Mouse (Mus musculus) intestine, postnatal 0 days (tissue): ENCODE measurements around the gene Prickle1. TPM values are rescaled to one million over a fixed set of nuclear protein-coding genes. Genes with fewer than 3 reads are reported as not detected.
A peak's percentile ranks its signal among the peaks of the same experiment; 100 is the strongest.

ENCODE experiments used
- ATAC-seq: fragments of 200-750 bp; cut with Nextera tagmentation; 2 replicates; pipeline ENCODE4 v1.8.0; 2017; ENCODE audit warnings: mild to moderate bottlenecking, moderate TSS enrichment, moderate library complexity
- H3K27ac ChIP-seq: fragments of 300-500 bp; sonication (generic); 2 replicates; pipeline ENCODE4 v1.5.1; 2014; ENCODE audit warnings: mild to moderate bottlenecking, low read depth, low read length, moderate library complexity
- H3K27me3 ChIP-seq: fragments of 300-500 bp; sonication (generic); replicated peaks from 2 replicates; pipeline ENCODE4 v1.6.1; 2014; ENCODE audit warnings: low read length, mixed read lengths; ENCODE audit not compliant: control insufficient read depth, insufficient read depth
- H3K36me3 ChIP-seq: fragments of 300-500 bp; sonication (generic); 2 replicates; pipeline ENCODE4 v1.6.1; 2014; ENCODE audit warnings: mild to moderate bottlenecking, moderate library complexity; ENCODE audit not compliant: control insufficient read depth, insufficient read depth
- H3K4me1 ChIP-seq: fragments of 300-500 bp; sonication (generic); replicated peaks from 2 replicates; pipeline ENCODE4 v1.6.1; 2014; ENCODE audit warnings: antibody characterized with exemption, low read length, mixed read lengths; ENCODE audit not compliant: control insufficient read depth, insufficient read depth
- H3K4me2 ChIP-seq: fragments of 300-500 bp; sonication (generic); replicated peaks from 2 replicates; pipeline ENCODE4 v1.6.1; 2014; ENCODE audit warnings: low read depth, mild to moderate bottlenecking, moderate library complexity
- H3K4me3 ChIP-seq: fragments of 300-500 bp; sonication (generic); 2 replicates; pipeline ENCODE4 v1.5.1; 2014; ENCODE audit warnings: low read depth, low read length
- H3K9ac ChIP-seq: fragments of 300-500 bp; sonication (generic); 2 replicates; pipeline ENCODE4 v1.6.1; 2014; ENCODE audit warnings: mild to moderate bottlenecking, low read depth, low read length
- H3K9me3 ChIP-seq: fragments of 300-500 bp; sonication (generic); 2 replicates; pipeline ENCODE4 v1.6.1; 2016; ENCODE audit warnings: mixed run types; ENCODE audit not compliant: control insufficient read depth
- CTCF ChIP-seq: sonication (generic); IDR thresholded peaks from 2 replicates; pipeline ENCODE4 v1.5.1; 2016; ENCODE audit warnings: low read depth, mild to moderate bottlenecking, control low read depth, antibody characterized with exemption, moderate library complexity
- WGBS: fragments of 180-500 bp; shearing (Covaris S2); extraction: QIAGEN DNeasy Blood & Tissue Kit; methylation state at CpG from one replicate; pipeline ENCODE4 v1.1.7; 2014; 5-methylcytosine and 5-hydroxymethylcytosine counted together
- polyA plus RNA-seq: library from polyadenylated mRNA; unstranded; fragments of >200 nt; fragmentation: Nextera tagmentation; extraction: Ambion mirVana; gene quantifications from 2 replicates; pipeline ENCODE4 v1.2.1, GENCODE M21; 2015

Gene Prickle1
- polyA plus RNA-seq, 1 experiment from 2014 or later, result 6.5 TPM

- no peak overlapping the region for H3K4me3 ChIP-seq
- no peak overlapping the region for H3K9ac ChIP-seq
- H3K4me1 ChIP-seq, result 0 out of 2 replicates have a peak, but pooled peaks cover 5% of the 10 kb centered on the region
- no peaks in the 10 kb centered on the region for H3K9me3 ChIP-seq
- no peak overlapping the region for H3K27ac ChIP-seq
- ATAC-seq, result no peak
- H3K36me3 ChIP-seq, result no peaks in the 10 kb centered on the region
- WGBS, result 88% methylated on average over 9 of the region's 9 CpGs
- no peak overlapping the region for H3K4me2 ChIP-seq
- TF ChIP-seq CTCF, result no peak
- no peaks in the 10 kb centered on the region for H3K27me3 ChIP-seq
Observed at GRCm38 (mm10) chr15:93629201-93629600, 33.5 kb upstream of the Prickle1 start.

GRCm38 (mm10) chr15:93627836-93628797 is 32.4 kb upstream of the Prickle1 start:
- ATAC-seq, result no peak
- no peaks in the 10 kb centered on the region for H3K9me3 ChIP-seq
- no peaks in the 10 kb centered on the region for H3K27me3 ChIP-seq
- H3K4me2 ChIP-seq, result peak overlapping the region; percentile 18; the same call in 1 of the 2 replicates
- 0 out of 2 replicates have a peak, but pooled peaks cover 5% of the 10 kb centered on the region for H3K4me1 ChIP-seq
- no peak for TF ChIP-seq CTCF
- no peaks in the 10 kb centered on the region for H3K36me3 ChIP-seq
- WGBS, result 63% methylated on average over 21 of the region's 21 CpGs
- H3K9ac ChIP-seq, result no peak overlapping the region
- H3K27ac ChIP-seq, result no peak overlapping the region
- no peak overlapping the region for H3K4me3 ChIP-seq

- no peaks in the 10 kb centered on the region for H3K27me3 ChIP-seq
- H3K27ac ChIP-seq, result no peak overlapping the region
- H3K9ac ChIP-seq, result no peak overlapping the region
- H3K4me2 ChIP-seq, result no peak overlapping the region
- no peak for ATAC-seq
- 47% methylated on average over 4 of the region's 4 CpGs for WGBS
- H3K36me3 ChIP-seq, result no peaks in the 10 kb centered on the region
- no peak overlapping the region for H3K4me3 ChIP-seq
- no peak for TF ChIP-seq CTCF
- no peaks in the 10 kb centered on the region for H3K9me3 ChIP-seq
- no peaks in the 10 kb centered on the region for H3K4me1 ChIP-seq
Observed at GRCm38 (mm10) chr15:93619551-93619950, 23.9 kb upstream of the Prickle1 start.

- Histone ChIP-seq H3K36me3 (no peaks in the 10 kb centered on the region), H3K27me3 (no peaks in the 10 kb centered on the region), H3K4me3 (no peak overlapping the region), H3K9me3 (no peaks in the 10 kb centered on the region), H3K27ac (no peak overlapping the region), H3K4me2 (no peak overlapping the region), H3K4me1 (no peaks in the 10 kb centered on the region), H3K9ac (no peak overlapping the region)
- 72% methylated on average over 6 of the region's 6 CpGs for WGBS
- TF ChIP-seq CTCF, result no peak
- no peak for ATAC-seq
Observed at GRCm38 (mm10) chr15:93618442-93619150, 22.9 kb upstream of the Prickle1 start.

GRCm38 (mm10) chr15:93616277-93616676 is 20.6 kb upstream of the Prickle1 start:
- ATAC-seq, result no peak
- 95% methylated on average over 4 of the region's 4 CpGs for WGBS
- Histone ChIP-seq H3K4me2 (no peak overlapping the region), H3K27me3 (no peaks in the 10 kb centered on the region), H3K4me1 (no peaks in the 10 kb centered on the region), H3K9me3 (no peaks in the 10 kb centered on the region), H3K36me3 (no peaks in the 10 kb centered on the region), H3K27ac (no peak overlapping the region), H3K4me3 (no peak overlapping the region), H3K9ac (no peak overlapping the region)
- TF ChIP-seq CTCF, result no peak

GRCm38 (mm10) chr15:93615031-93615430 is 19.3 kb upstream of the Prickle1 start:
- Histone ChIP-seq H3K9me3 (no peaks in the 10 kb centered on the region), H3K27me3 (no peaks in the 10 kb centered on the region), H3K4me1 (no peaks in the 10 kb centered on the region), H3K4me3 (no peak overlapping the region), H3K4me2 (no peak overlapping the region), H3K27ac (no peak overlapping the region), H3K36me3 (no peaks in the 10 kb centered on the region), H3K9ac (no peak overlapping the region)
- ATAC-seq, result no peak
- 84% methylated on average over 3 of the region's 3 CpGs for WGBS
- no peak for TF ChIP-seq CTCF
